Mouse (Mus musculus) intestine, embryonic 16.5 days (tissue): ENCODE measurements around the gene Tex22. TPM values are rescaled to one million over a fixed set of nuclear protein-coding genes. Genes with fewer than 3 reads are reported as not detected.

Experiments used
- microRNA-seq: library from miRNA; unstranded; fragments of <30 nt; microRNA quantifications from one replicate; pipeline ENCODE4, GENCODE M21; 2016
- polyA plus RNA-seq: library from polyadenylated mRNA; unstranded; fragments of >200 nt; fragmentation: Nextera tagmentation; extraction: Ambion mirVana; gene quantifications from 2 replicates; pipeline ENCODE4 v1.2.1, GENCODE M21; 2015

The Tex22 gene
- polyA plus RNA-seq, 1 experiment from 2014 or later = not detected

Small RNA genes lying within 50 kb of the gene (microRNA-seq; reads per million reads assigned to microRNA genes)
- gene Gm44471 = not detected

Other genes starting within 250 kb of the Tex22 start
- 69.2 and 79.6 TPM in 2 replicates for gene Cdca4, start 245.1 kb upstream of the Tex22 start, polyA plus RNA-seq
- 0.40 and 0.48 TPM in 2 replicates for gene Gpr132, start 206.3 kb upstream of the Tex22 start, polyA plus RNA-seq
- gene Jag2, start 144.7 kb upstream of the Tex22 start, polyA plus RNA-seq = 2.2 and 2.4 TPM in 2 replicates
- 100 and 102 TPM in 2 replicates for gene Nudt14, start 132.4 kb upstream of the Tex22 start, polyA plus RNA-seq
- gene Btbd6, start 98.0 kb upstream of the Tex22 start, polyA plus RNA-seq = 20.2 and 20.9 TPM in 2 replicates
- gene Brf1, start 73.8 kb upstream of the Tex22 start, polyA plus RNA-seq = 36.5 and 41.6 TPM in 2 replicates
- 7.3 and 9.8 TPM in 2 replicates for gene Pacs2, start 60.0 kb upstream of the Tex22 start, polyA plus RNA-seq
- 8.0 TPM in 2 replicates for gene Mta1, start 23.8 kb downstream of the Tex22 start, polyA plus RNA-seq
- gene Crip2, start 65.7 kb downstream of the Tex22 start, polyA plus RNA-seq = 124 and 130 TPM in 2 replicates
- 489 and 523 TPM in 2 replicates for gene Crip1, start 71.8 kb downstream of the Tex22 start, polyA plus RNA-seq
- gene Tedc1, start 81.9 kb downstream of the Tex22 start, polyA plus RNA-seq = 21.4 and 22.7 TPM in 2 replicates
- 5.6 and 5.8 TPM in 2 replicates for gene Tmem121, start 111.4 kb downstream of the Tex22 start, polyA plus RNA-seq